Mouse (Mus musculus) forebrain, postnatal 0 days (tissue): ENCODE results near the gene Zfp697. TPM values are rescaled to one million over a fixed set of nuclear protein-coding genes. Genes with fewer than 3 reads are reported as not detected.

Experiments used
- ATAC-seq: fragments of 200-750 bp; cut with Nextera tagmentation; 2 replicates; pipeline ENCODE4 v1.8.0; 2017; ENCODE audit warnings: mild to moderate bottlenecking, moderate library complexity
- DNase-seq: peaks from one replicate; pipeline ENCODE4 v3.0.0-alpha.2; 2015
- H3K27ac ChIP-seq: fragments of 300-500 bp; sonication (generic); 2 replicates; pipeline ENCODE4 v1.5.1; 2014; ENCODE audit warnings: low read depth, mild to moderate bottlenecking, antibody characterized with exemption, low read length, moderate library complexity, mixed read lengths
- H3K27me3 ChIP-seq: fragments of 300-500 bp; sonication (generic); 2 replicates; pipeline ENCODE4 v1.6.1; 2014; ENCODE audit warnings: mild to moderate bottlenecking, low read length, mixed read lengths; ENCODE audit not compliant: insufficient read depth
- H3K36me3 ChIP-seq: fragments of 300-500 bp; sonication (generic); 2 replicates; pipeline ENCODE4 v1.6.1; 2014; ENCODE audit warnings: mild to moderate bottlenecking, moderate library complexity; ENCODE audit not compliant: insufficient read depth
- H3K4me1 ChIP-seq: fragments of 300-500 bp; sonication (generic); 2 replicates; pipeline ENCODE4 v1.6.1; 2014; ENCODE audit warnings: antibody characterized with exemption; ENCODE audit not compliant: insufficient read depth
- H3K4me2 ChIP-seq: fragments of 300-500 bp; sonication (generic); 2 replicates; pipeline ENCODE4 v1.6.1; 2014; ENCODE audit warnings: low read depth, mild to moderate bottlenecking, moderate library complexity
- H3K4me3 ChIP-seq: fragments of 300-500 bp; sonication (generic); 2 replicates; pipeline ENCODE4 v1.5.1; 2014; ENCODE audit warnings: low read depth, low read length, mixed read lengths
- H3K9ac ChIP-seq: fragments of 300-500 bp; sonication (generic); 2 replicates; pipeline ENCODE4 v1.6.1; 2014; ENCODE audit warnings: mild to moderate bottlenecking
- H3K9me3 ChIP-seq: fragments of 300-500 bp; sonication (generic); 2 replicates; pipeline ENCODE4 v1.6.1; 2016; ENCODE audit warnings: low read length
- CTCF ChIP-seq: sonication (generic); IDR thresholded peaks from 2 replicates; pipeline ENCODE4 v1.5.1; 2016; ENCODE audit warnings: antibody characterized with exemption, control low read depth, low read depth
- WGBS: fragments of 180-500 bp; shearing (Covaris S2); extraction: QIAGEN DNeasy Blood & Tissue Kit; methylation state at CpG from one replicate; pipeline ENCODE4 v1.1.7; 2014; 5-methylcytosine and 5-hydroxymethylcytosine counted together
- polyA plus RNA-seq: library from polyadenylated mRNA; unstranded; fragments of >200 nt; fragmentation: Nextera tagmentation; extraction: Ambion mirVana; gene quantifications from 2 replicates; pipeline ENCODE4 v1.2.1, GENCODE M21; 2015
- total RNA-seq: library from RNA; depleted of rRNA; stranded (reverse); fragments of >200 nt; gene quantifications from 2 replicates; pipeline ENCODE4 v1.2.3, GENCODE M21; 2014

The Zfp697 gene
- total and polyA plus RNA-seq, 2 experiments from 2014 or later, result 17.7 to 38.6 TPM

DNA sequence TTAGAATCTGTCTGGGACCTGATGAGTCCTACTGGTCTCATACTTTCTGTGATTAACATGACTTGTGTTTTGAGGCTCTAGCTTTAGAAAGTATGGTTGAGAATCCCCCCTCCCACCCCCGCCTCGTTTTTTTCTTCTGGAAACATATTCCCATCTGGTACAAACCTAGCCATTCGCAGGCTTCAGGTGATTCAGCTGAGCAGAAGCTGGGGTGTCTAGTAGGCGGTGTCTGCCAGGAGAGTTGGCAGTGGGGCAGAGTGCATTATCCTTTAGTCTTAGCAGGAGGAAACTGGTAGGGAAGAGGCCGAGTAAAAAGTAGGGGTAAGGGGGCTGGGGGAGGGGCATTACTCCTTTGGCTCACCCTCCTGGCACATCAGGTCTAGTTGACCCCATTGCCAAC is 44.5 kb downstream of the Zfp697 start:
- Histone ChIP-seq H3K4me2 (peak overlapping the region; percentile 89), H3K4me3 (no peak overlapping the region), H3K4me1 (peaks cover 7% of the 10 kb centered on the region; the same call in 1 of the 2 replicates), H3K9me3 (no peaks in the 10 kb centered on the region), H3K27me3 (peaks cover 10% of the 10 kb centered on the region), H3K36me3 (0 out of 2 replicates have a peak, but pooled peaks cover 7% of the 10 kb centered on the region), H3K27ac (no peak overlapping the region), H3K9ac (peak overlapping the region; percentile 56; the same call in 1 of the 2 replicates)
- no peak for ATAC-seq
- TF ChIP-seq CTCF, result no peak
- WGBS, result 41% methylated on average over 5 of the region's 5 CpGs
- no peak for DNase-seq

DNA sequence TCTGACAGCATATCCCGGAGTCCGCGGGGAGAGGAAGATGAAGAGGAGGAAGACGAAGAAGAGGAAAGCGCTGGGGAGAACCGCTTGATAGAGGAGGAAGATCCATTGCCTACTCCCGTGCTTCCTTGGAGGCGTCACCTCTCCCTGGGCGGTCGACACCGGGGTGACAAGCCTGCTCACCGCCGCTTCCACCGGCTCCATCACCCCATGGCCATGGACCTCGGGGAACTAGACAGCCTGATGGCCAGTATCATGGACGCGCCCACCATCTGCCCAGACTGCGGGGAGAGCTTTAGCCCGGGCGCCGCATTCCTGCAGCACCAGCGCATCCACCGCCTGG is 45.0 kb downstream of the Zfp697 start:
- H3K36me3 ChIP-seq, result 0 out of 2 replicates have a peak, but pooled peaks cover 7% of the 10 kb centered on the region
- H3K4me3 ChIP-seq, result peak overlapping the region; percentile 55
- no peak for TF ChIP-seq CTCF
- WGBS, result 4% methylated on average over 23 of the region's 23 CpGs
- ATAC-seq, result no peak
- H3K4me1 ChIP-seq, result peaks cover 7% of the 10 kb centered on the region; the same call in 1 of the 2 replicates
- H3K27me3 ChIP-seq, result peaks cover 10% of the 10 kb centered on the region
- peak overlapping the region; percentile 89 for H3K4me2 ChIP-seq
- no peak for DNase-seq
- no peaks in the 10 kb centered on the region for H3K9me3 ChIP-seq
- H3K27ac ChIP-seq, result peak overlapping the region; percentile 1; the same call in 1 of the 2 replicates
- peak overlapping the region; percentile 56 for H3K9ac ChIP-seq

DNA sequence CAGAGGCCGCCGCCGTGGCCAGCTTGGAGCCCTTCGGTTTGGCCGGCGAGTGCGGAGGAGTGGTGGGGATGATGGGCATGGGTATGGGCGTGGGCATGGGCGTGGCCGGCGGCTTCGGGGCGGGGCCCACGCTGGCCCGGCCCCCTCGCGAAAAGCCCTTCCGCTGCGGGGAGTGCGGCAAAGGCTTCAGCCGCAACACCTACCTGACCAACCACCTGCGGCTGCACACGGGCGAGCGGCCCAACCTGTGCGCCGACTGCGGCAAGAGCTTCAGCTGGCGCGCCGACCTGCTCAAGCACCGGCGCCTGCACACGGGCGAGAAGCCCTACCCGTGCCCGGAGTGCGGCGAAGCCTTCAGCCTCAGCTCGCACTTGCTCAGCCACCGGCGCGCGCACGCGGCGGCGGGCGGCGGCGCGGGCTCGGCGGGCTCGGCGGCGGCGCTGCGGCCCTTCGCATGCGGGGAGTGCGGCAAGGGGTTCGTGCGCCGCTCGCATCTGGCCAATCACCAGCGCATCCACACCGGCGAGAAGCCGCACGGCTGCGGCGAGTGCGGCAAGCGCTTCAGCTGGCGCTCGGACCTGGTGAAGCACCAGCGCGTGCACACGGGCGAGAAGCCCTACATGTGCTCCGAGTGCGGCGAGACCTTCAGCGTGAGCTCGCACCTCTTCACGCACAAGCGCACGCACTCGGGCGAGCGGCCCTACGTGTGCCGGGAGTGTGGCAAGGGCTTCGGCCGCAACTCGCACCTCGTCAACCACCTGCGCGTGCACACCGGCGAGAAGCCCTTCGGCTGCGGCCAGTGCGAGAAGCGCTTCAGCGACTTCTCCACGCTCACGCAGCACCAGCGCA is 45.6 kb downstream of the Zfp697 start:
- Histone ChIP-seq H3K4me3 (peak overlapping the region; percentile 55), H3K9me3 (no peaks in the 10 kb centered on the region), H3K27ac (no peak overlapping the region; the same call in 1 of the 2 replicates), H3K9ac (peak overlapping the region; percentile 56), H3K36me3 (0 out of 2 replicates have a peak, but pooled peaks cover 7% of the 10 kb centered on the region), H3K4me1 (peaks cover 7% of the 10 kb centered on the region; the same call in 1 of the 2 replicates), H3K4me2 (peak overlapping the region; percentile 89), H3K27me3 (peaks cover 10% of the 10 kb centered on the region)
- ATAC-seq (peak; percentile 89), DNase-seq (peak; percentile 76)
- 6% methylated on average over 86 of the region's 110 CpGs for whole genome bisulfite sequencing
- no peak for TF ChIP-seq CTCF

DNA sequence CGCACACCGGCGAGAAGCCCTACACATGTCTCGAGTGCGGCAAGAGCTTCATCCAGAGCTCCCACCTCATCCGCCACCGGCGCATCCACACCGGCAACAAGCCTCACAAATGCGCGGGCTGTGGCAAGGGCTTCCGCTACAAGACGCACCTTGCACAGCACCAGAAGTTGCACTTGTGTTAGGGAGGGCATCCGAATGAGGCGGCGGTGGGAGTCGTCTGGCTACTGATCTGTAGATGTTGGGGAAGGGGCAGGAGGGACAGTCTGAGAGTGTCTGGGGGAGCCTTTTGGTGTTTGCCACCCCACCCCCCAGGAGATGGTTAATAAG is 46.2 kb downstream of the Zfp697 start:
- WGBS, result 9% methylated on average over 17 of the region's 17 CpGs
- H3K27ac ChIP-seq, result no peak overlapping the region
- H3K36me3 ChIP-seq, result 0 out of 2 replicates have a peak, but pooled peaks cover 7% of the 10 kb centered on the region
- peaks cover 7% of the 10 kb centered on the region; the same call in 1 of the 2 replicates for H3K4me1 ChIP-seq
- H3K9ac ChIP-seq, result peak overlapping the region; percentile 56
- no peak for TF ChIP-seq CTCF
- no peak; the same call in 1 of the 2 replicates for ATAC-seq
- peaks cover 10% of the 10 kb centered on the region for H3K27me3 ChIP-seq
- no peak for DNase-seq
- no peaks in the 10 kb centered on the region for H3K9me3 ChIP-seq
- peak overlapping the region; percentile 55 for H3K4me3 ChIP-seq
- H3K4me2 ChIP-seq, result peak overlapping the region; percentile 89

DNA sequence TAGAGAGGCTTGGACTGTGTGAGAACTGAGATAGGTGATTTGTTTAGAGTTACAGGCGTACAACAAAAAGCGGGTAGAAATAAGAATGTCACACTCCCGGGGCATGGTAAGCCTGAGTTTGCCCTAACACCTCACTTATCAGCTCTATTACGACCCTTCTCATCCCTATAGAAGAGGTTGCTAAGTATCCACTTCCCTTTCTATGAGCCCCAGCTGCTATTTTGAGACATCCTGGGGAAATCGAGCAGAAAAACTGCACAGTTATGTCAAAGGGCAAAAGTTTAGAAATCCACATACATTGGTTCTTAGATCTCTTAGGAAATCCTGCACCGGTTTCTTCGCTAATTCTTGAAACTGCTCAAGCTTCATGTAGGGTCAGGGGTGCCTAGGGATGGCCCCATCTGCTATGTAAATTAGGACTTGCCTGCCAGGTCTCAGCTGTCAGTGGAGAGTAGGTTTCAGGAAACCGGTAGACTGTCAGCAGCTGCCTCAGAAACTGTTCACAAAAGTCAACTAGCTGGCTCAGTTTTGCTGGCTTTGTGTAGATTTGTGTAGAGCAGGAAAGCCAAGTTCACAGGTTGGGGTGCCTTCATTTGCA is 46.8 kb downstream of the Zfp697 start:
- Histone ChIP-seq H3K4me1 (peaks cover 7% of the 10 kb centered on the region; the same call in 1 of the 2 replicates), H3K36me3 (0 out of 2 replicates have a peak, but pooled peaks cover 7% of the 10 kb centered on the region), H3K27me3 (peaks cover 10% of the 10 kb centered on the region), H3K9ac (no peak overlapping the region), H3K4me2 (no peak overlapping the region), H3K27ac (no peak overlapping the region), H3K4me3 (no peak overlapping the region), H3K9me3 (no peaks in the 10 kb centered on the region)
- no peak for TF ChIP-seq CTCF
- ATAC-seq, result no peak
- DNase-seq, result no peak
- WGBS, result 40% methylated on average over 8 of the region's 8 CpGs

DNA sequence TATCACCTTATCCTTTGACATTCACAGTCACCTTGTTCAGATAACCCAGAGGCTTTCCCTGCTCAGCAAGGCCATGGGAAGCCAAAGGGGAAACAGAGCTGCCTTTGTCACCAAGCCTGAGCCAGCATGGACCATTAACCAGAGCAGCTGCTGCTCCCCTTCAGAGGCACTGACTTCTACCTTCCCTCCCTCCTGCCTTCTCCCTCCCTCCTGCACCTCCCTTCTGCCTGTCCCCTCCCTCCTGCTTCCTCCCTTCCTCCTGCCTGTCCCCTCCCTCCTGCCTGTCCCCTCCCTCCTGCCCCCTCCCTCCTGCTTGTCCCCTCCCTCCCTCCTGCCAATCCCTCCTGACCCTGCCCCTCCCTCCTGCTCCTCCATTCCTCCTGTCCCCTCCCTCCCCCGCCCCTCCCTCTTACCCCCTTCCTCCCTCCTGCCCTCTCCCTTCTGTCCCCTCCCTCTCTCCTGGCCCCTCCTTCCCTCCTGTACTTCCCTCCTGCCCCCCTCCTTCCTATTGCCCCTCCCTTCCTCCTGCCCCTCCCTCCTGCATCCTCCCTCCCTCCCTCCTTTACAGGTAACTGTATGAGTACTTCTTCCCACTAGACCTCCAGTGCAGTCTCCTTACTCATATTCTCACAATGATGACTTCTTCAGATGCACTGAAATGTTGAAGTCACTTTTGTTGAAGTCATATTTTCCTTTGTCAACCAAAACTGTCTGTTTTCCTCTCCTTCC is 52.0 kb downstream of the Zfp697 start:
- ATAC-seq (no peak), DNase-seq (no peak)
- no peak for TF ChIP-seq CTCF
- H3K4me1 ChIP-seq, result no peaks in the 10 kb centered on the region
- no peak overlapping the region for H3K4me2 ChIP-seq
- 11% methylated on average over 1 of the region's 1 CpGs for WGBS
- H3K27ac ChIP-seq, result no peak overlapping the region
- H3K36me3 ChIP-seq, result no peaks in the 10 kb centered on the region
- no peaks in the 10 kb centered on the region for H3K27me3 ChIP-seq
- no peak overlapping the region for H3K9ac ChIP-seq
- no peaks in the 10 kb centered on the region for H3K9me3 ChIP-seq
- H3K4me3 ChIP-seq, result no peak overlapping the region
